Mouse (Mus musculus): ENCODE measurements around the gene Dcp1a. TPM values are rescaled to one million over a fixed set of nuclear protein-coding genes. Genes with fewer than 3 reads are reported as not detected.
"Not testable (repeated sequence)": the region's sequence is repeated elsewhere in the genome, so short reads cannot be mapped to it uniquely, and the experiment has no call there.

The Dcp1a gene
- polyA plus RNA-seq, 1 experiment from 2014 or later, result 21.8 TPM

- H3K36me3 ChIP-seq, result peaks cover 72% of the 10 kb centered on the region
- ATAC-seq (ENCODE audit: insufficient number of reproducible peaks, low FRiP score), result no peak
- no peak overlapping the region for H3K27ac ChIP-seq (ENCODE audit: poor library complexity, severe bottlenecking)
- 88% methylated on average over 5 of the region's 5 CpGs for WGBS
- no peak overlapping the region for H3K9ac ChIP-seq
- H3K4me1 ChIP-seq (replicated peaks), result peaks cover 4% of the 10 kb centered on the region
- H3K4me3 ChIP-seq, result no peak overlapping the region
- no peaks in the 10 kb centered on the region for H3K9me3 ChIP-seq (replicated peaks)
- H3K27me3 ChIP-seq (replicated peaks), result no peaks in the 10 kb centered on the region
- no peak overlapping the region for H3K4me2 ChIP-seq
Observed at GRCm38 (mm10) chr14:30519323-30519722, 40.0 kb downstream of the Dcp1a start.

GRCm38 (mm10) chr14:30523356-30523755, 44.0 kb downstream of the Dcp1a start:
- no peak for ATAC-seq (ENCODE audit: insufficient number of reproducible peaks, low FRiP score)
- Histone ChIP-seq H3K27me3 (replicated peaks) (no peaks in the 10 kb centered on the region), H3K4me3 (no peak overlapping the region), H3K36me3 (peaks cover 90% of the 10 kb centered on the region), H3K9ac (no peak overlapping the region), H3K9me3 (replicated peaks) (no peaks in the 10 kb centered on the region), H3K27ac (ENCODE audit: poor library complexity, severe bottlenecking) (no peak overlapping the region), H3K4me1 (replicated peaks) (peaks cover 10% of the 10 kb centered on the region; the same call in 1 of the 2 replicates), H3K4me2 (no peak overlapping the region)
- WGBS, result 68% methylated on average over 6 of the region's 6 CpGs

- Histone ChIP-seq H3K4me2 (no peak overlapping the region), H3K4me3 (no peak overlapping the region), H3K36me3 (peaks cover 46% of the 10 kb centered on the region), H3K9ac (no peak overlapping the region), H3K27me3 (replicated peaks) (no peaks in the 10 kb centered on the region), H3K4me1 (replicated peaks) (peaks cover 19% of the 10 kb centered on the region), H3K9me3 (replicated peaks) (no peaks in the 10 kb centered on the region), H3K27ac (ENCODE audit: poor library complexity, severe bottlenecking) (no peak overlapping the region)
- WGBS, result 88% methylated on average over 10 of the region's 10 CpGs
- ATAC-seq (ENCODE audit: insufficient number of reproducible peaks, low FRiP score), result no peak
Observed at GRCm38 (mm10) chr14:30528392-30528791, 49.1 kb downstream of the Dcp1a start.

- Histone ChIP-seq H3K36me3 (peaks cover 40% of the 10 kb centered on the region), H3K9ac (no peak overlapping the region), H3K4me3 (no peak overlapping the region), H3K4me2 (no peak overlapping the region), H3K9me3 (replicated peaks) (no peaks in the 10 kb centered on the region), H3K27me3 (replicated peaks) (no peaks in the 10 kb centered on the region), H3K27ac (ENCODE audit: poor library complexity, severe bottlenecking) (no peak overlapping the region), H3K4me1 (replicated peaks) (peaks cover 19% of the 10 kb centered on the region)
- WGBS, result 58% methylated on average over 5 of the region's 5 CpGs
- ATAC-seq (ENCODE audit: insufficient number of reproducible peaks, low FRiP score), result no peak
Observed at GRCm38 (mm10) chr14:30528961-30529360, 49.6 kb downstream of the Dcp1a start.

- Histone ChIP-seq H3K9ac (no peak overlapping the region), H3K9me3 (replicated peaks) (no peaks in the 10 kb centered on the region), H3K4me3 (no peak overlapping the region), H3K27ac (ENCODE audit: poor library complexity, severe bottlenecking) (no peak overlapping the region), H3K27me3 (replicated peaks) (no peaks in the 10 kb centered on the region), H3K4me2 (no peak overlapping the region), H3K36me3 (peaks cover 38% of the 10 kb centered on the region), H3K4me1 (replicated peaks) (peaks cover 19% of the 10 kb centered on the region)
- no peak for ATAC-seq (ENCODE audit: insufficient number of reproducible peaks, low FRiP score)
- 92% methylated on average over 12 of the region's 12 CpGs for WGBS
Observed at GRCm38 (mm10) chr14:30529454-30529853, 50.1 kb downstream of the Dcp1a start.

DNA sequence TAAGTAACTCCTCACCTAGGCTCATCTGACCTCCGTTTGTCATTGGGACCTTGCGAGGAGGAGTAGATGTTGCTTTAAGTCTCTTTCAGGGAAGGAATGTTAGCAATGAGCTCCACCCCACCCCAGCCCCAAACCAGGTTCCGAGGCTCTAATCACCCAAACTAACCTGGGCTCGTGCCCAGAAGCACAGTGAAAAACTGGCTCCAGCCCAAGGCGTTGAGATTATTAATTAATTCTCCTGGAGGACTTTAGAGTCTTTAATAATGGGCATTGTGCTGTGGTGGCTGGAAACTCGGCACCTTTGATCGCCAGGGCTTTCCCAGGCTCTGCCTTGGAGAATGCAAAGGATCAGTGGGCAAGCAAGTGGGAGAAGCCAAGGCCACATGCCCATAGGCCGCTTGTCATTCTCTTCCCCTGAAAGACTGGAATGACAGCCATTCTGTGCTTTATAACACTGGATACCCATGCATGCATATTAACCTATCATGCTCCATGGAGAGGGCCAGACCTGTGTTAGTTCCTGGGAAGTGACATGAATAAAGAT, 51.5 kb downstream of the Dcp1a start:
- Histone ChIP-seq H3K4me1 (replicated peaks) (peaks cover 9% of the 10 kb centered on the region), H3K4me2 (no peak overlapping the region), H3K27me3 (replicated peaks) (no peaks in the 10 kb centered on the region), H3K9ac (no peak overlapping the region), H3K27ac (ENCODE audit: poor library complexity, severe bottlenecking) (no peak overlapping the region), H3K9me3 (replicated peaks) (no peaks in the 10 kb centered on the region), H3K36me3 (peaks cover 25% of the 10 kb centered on the region), H3K4me3 (no peak overlapping the region)
- ATAC-seq (ENCODE audit: insufficient number of reproducible peaks, low FRiP score), result no peak
- 64% methylated on average over 8 of the region's 8 CpGs for WGBS

DNA sequence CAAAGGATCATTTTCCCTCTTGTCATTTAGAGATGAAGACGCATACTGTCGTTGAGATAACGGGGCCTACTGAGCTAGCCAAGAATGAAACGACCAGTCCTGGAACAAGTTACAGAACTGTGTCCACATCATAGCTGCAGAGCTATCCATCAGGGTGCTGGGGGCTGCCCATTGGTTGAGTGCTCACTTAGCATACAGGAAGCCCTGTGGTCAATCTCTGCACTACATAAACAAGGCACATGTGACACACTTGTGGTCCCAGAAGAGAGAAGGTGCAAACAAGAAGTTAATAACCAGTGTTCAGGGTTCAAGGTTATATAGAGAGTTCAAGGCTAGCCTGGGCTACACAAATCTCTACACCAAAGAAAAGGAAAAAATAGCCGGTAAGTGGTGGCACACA, 52.1 kb downstream of the Dcp1a start:
- Histone ChIP-seq H3K9me3 (replicated peaks) (no peaks in the 10 kb centered on the region), H3K27me3 (replicated peaks) (no peaks in the 10 kb centered on the region), H3K27ac (ENCODE audit: poor library complexity, severe bottlenecking) (no peak overlapping the region), H3K9ac (no peak overlapping the region), H3K4me3 (no peak overlapping the region), H3K4me2 (no peak overlapping the region), H3K36me3 (peaks cover 19% of the 10 kb centered on the region), H3K4me1 (replicated peaks) (peaks cover 9% of the 10 kb centered on the region)
- ATAC-seq (ENCODE audit: insufficient number of reproducible peaks, low FRiP score), result no peak
- 82% methylated on average over 5 of the region's 5 CpGs for WGBS

DNA sequence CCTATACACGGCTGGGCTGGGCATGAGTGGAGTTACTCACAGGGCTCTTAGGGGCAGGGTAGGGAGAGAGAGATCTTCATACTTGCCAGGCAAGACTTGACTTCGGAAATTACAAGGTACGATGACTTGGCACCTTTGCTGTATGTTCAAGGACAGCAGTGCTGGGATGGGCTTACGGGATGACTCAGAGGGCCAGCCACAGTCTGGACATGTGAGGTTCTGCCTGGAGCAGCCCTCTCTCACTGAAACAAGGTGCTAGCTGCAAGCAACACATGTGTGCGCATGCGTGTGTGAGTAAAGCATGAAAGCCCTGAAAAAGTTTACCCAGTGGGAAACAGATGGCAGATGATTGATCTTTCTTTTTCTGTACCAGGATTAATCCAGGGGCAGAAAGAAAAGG, 52.6 kb downstream of the Dcp1a start:
- no peak for ATAC-seq (ENCODE audit: insufficient number of reproducible peaks, low FRiP score)
- Histone ChIP-seq H3K9me3 (replicated peaks) (no peaks in the 10 kb centered on the region), H3K9ac (no peak overlapping the region), H3K4me2 (no peak overlapping the region), H3K27me3 (replicated peaks) (no peaks in the 10 kb centered on the region), H3K4me3 (no peak overlapping the region), H3K36me3 (peaks cover 15% of the 10 kb centered on the region), H3K27ac (ENCODE audit: poor library complexity, severe bottlenecking) (no peak overlapping the region), H3K4me1 (replicated peaks) (peaks cover 9% of the 10 kb centered on the region)
- WGBS, result 92% methylated on average over 6 of the region's 6 CpGs

DNA sequence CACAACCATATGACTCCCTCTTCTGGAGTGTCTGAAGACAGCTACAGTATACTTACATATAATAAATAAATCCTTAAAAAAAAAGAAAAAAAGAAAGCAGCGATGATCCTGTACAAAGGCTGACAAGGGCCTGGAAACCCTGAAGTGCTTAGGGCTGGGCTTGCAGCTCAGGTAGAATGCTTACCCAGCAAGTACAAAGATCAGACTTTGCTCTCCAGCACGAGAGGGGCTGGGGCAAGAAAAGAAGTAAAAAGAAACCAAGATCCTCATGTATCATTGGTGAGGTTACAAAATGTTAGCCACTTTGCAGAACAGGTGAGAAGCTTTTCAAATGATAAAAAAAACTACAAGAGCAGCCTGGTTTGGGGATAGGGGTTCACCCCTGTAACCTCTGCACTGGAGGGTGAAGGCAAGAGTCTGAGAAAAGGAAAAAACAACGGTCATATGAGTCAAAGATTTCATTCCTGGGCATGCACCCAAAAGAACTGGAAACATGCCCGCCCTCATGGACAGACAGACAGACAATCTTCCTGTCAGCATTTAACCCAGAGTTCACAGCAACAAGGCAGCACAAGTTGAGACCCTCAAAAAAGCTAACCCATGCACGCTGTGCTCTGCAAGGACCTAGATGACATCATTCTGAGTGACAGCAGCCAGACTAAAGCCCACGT, 54.6 kb downstream of the Dcp1a start:
- ATAC-seq (ENCODE audit: insufficient number of reproducible peaks, low FRiP score), result no peak
- H3K4me3 ChIP-seq, result no peak overlapping the region
- H3K9ac ChIP-seq, result no peak overlapping the region
- H3K4me1 ChIP-seq (replicated peaks), result peaks cover 9% of the 10 kb centered on the region
- H3K27me3 ChIP-seq (replicated peaks), result no peaks in the 10 kb centered on the region
- no peaks in the 10 kb centered on the region for H3K9me3 ChIP-seq (replicated peaks)
- 75% methylated on average over 6 of the region's 6 CpGs for WGBS
- no peak overlapping the region for H3K4me2 ChIP-seq
- no peak overlapping the region for H3K27ac ChIP-seq (ENCODE audit: poor library complexity, severe bottlenecking)
- H3K36me3 ChIP-seq, result peaks cover 6% of the 10 kb centered on the region; the same call in 1 of the 2 replicates

GRCm38 (mm10) chr14:30541541-30541940, 62.2 kb downstream of the Dcp1a start:
- Histone ChIP-seq H3K4me1 (replicated peaks) (0 out of 2 replicates have a peak, but pooled peaks cover 2% of the 10 kb centered on the region), H3K9me3 (replicated peaks) (no peaks in the 10 kb centered on the region), H3K36me3 (no peaks in the 10 kb centered on the region), H3K27ac (ENCODE audit: poor library complexity, severe bottlenecking) (no peak overlapping the region), H3K9ac (no peak overlapping the region), H3K4me2 (no peak overlapping the region), H3K4me3 (no peak overlapping the region), H3K27me3 (replicated peaks) (0 out of 2 replicates have a peak, but pooled peaks cover 8% of the 10 kb centered on the region)
- no peak for ATAC-seq (ENCODE audit: insufficient number of reproducible peaks, low FRiP score)
- 82% methylated on average over 10 of the region's 10 CpGs for WGBS

- H3K4me1 ChIP-seq (replicated peaks); H3K4me3 ChIP-seq; H3K27me3 ChIP-seq (replicated peaks); H3K4me2 ChIP-seq; H3K9ac ChIP-seq; H3K9me3 ChIP-seq (replicated peaks); H3K36me3 ChIP-seq; H3K27ac ChIP-seq (ENCODE audit: poor library complexity, severe bottlenecking); ATAC-seq (ENCODE audit: insufficient number of reproducible peaks, low FRiP score): not testable (repeated sequence)
- WGBS, result 81% methylated on average over 5 of the region's 5 CpGs
Observed at GRCm38 (mm10) chr14:30543331-30543730, 64.0 kb downstream of the Dcp1a start.

Data from heart, embryonic 12.5 days (tissue).